Mouse (Mus musculus) heart, postnatal 0 days (tissue): ENCODE results near the gene Vwce.

ENCODE experiments used
- CTCF ChIP-seq: IDR thresholded peaks from 2 replicates; pipeline ENCODE4 v1.5.1; 2016; ENCODE audit warnings: antibody characterized with exemption, control low read depth, low read depth
- EP300 ChIP-seq: IDR thresholded peaks from 2 replicates; pipeline ENCODE4 v1.6.1; 2016; ENCODE audit warnings: antibody characterized with exemption, low read depth

DNA sequence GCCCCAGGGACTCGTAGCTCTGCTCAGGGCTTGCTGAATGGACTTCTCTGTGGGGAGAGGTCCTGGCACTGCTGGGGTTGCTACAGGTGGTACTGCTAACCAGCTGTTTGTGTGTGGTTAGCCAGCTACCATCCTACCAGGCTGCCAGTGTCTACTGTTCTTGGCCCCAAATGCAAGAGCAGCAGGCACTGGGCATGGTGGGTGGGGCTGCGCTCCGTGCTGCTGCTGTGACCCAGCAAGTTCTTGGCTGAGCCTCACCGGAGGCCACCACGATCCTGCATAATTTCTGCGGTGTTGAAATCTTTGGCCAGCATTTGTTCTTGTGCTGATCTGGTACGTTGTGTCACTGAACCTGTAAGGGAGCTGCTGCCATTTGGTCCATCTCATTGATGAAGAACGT lies 69.5 kb downstream of the Vwce start:
- TF ChIP-seq CTCF (no peak), EP300 (no peak)
